Mouse (Mus musculus) adipocyte (in vitro differentiated cells): ENCODE results near the gene C2cd4d.

Source experiments
- DNase-seq: peaks from one replicate; pipeline ENCODE4 v3.0.0-alpha.2; 2016; ENCODE audit warnings: low spot score

The C2cd4d gene

DNA sequence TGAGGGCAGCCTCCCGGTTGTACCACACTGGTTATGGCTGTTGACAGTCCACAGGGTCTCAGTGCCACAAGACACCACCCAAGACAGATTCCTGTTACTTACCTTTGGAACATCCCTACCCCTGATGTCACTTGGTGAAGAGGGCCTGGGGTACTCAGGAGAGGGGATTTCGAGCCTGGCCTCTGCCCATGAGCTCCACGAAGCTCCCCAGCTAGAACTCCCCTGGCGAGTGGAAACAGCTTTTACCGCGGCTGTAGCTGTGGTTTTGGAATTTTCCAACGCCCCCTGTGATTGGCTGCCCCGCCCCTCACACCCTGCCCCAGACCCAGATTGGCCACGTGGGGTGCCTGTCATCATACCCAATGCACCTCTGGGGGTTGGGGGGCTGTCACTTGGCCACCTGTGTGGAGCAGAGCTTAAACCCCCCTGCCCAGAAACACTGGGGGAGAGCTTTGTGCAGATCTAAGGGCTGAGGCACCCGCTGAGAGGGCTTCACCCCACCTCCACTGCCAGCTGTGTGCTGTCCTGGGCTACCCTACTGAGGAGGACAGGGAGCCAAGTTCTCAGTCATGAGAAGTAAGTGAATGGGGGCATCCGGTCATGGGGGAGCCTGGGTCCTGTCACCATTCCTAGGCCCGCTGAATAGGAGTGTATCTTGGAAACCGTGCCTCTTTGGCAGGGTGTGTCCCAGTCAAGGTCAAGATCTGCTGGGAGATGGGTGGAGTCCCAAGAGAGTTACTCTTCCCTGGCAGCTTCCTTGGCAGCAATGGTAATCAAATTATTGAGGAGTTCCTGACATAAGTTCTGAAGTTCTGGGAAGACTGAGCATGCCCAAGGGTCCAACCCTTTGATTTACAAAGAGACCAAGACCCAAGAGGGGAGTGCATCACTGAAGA lies 15.0 kb downstream of the C2cd4d start:
- DNase-seq, result no peak

- DNase-seq, result no peak
Measured at GRCm38 (mm10) chr3:94379831-94380510, 17.7 kb downstream of the C2cd4d start.

DNA sequence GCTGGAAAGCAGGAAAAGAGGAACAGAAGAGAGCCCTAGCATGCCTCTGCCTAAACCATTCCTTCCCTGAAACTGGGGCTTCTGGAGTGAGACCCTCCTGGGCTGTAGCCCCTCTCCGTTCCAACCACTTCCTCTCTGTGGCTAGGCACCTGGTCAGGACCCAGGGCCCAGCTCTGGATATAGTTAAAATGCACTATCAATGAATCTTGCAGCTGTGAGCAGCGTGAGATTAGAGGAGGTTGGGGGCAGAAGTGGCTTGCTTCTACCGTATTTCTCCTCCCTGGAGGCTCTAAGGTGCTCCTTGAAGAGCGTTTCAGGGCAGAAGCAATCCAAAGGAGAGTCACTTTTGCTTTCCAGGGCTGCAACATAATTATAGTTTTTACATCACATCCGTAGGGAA lies 20.1 kb downstream of the C2cd4d start:
- DNase-seq, result no peak

DNA sequence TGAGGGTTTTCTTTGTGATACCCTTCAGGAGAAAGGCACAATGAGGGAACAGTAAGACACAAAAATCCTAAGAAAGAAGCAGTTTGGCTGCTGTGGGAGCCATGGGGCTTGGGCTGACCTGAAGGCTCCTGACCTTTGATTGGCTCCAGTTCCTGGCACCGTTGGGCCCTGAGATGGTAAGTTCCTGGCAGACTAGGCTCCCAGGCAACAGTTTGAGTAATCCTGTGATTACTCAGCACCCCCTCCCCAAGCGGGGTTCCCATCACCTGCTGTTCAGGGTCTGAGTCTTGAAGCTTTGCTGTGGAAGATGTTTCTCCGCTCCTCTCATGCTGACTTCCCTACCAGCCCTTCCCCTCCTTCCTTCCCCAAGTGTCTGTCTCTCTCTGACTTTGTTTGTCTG lies 21.2 kb downstream of the C2cd4d start:
- DNase-seq, result peak; percentile 76

GRCm38 (mm10) chr3:94386671-94387070 lies 24.4 kb downstream of the C2cd4d start:
- no peak for DNase-seq

- no peak for DNase-seq
Measured at GRCm38 (mm10) chr3:94387391-94387790, 25.2 kb downstream of the C2cd4d start.

GRCm38 (mm10) chr3:94388047-94388446 lies 25.8 kb downstream of the C2cd4d start:
- DNase-seq, result no peak

- DNase-seq, result no peak
Measured at GRCm38 (mm10) chr3:94389420-94389819, 27.2 kb downstream of the C2cd4d start.

DNA sequence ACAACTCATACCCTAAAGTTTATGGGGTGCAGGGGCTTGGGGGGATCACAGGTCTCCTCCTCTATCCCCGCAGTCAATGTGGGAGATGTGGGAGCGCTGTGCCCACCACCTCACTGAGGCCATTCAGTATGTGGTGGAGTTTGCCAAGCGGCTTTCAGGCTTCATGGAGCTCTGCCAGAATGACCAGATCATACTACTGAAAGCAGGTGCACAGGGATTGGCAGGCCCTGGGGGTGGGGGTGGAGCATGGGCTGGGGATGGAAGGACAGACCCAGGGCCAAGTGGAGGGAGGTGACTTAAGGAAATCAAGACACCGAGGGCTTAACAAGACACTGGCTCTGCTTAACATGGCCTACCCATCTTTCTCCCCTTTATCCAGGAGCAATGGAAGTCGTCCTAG lies 28.8 kb downstream of the C2cd4d start:
- DNase-seq, result no peak

DNA sequence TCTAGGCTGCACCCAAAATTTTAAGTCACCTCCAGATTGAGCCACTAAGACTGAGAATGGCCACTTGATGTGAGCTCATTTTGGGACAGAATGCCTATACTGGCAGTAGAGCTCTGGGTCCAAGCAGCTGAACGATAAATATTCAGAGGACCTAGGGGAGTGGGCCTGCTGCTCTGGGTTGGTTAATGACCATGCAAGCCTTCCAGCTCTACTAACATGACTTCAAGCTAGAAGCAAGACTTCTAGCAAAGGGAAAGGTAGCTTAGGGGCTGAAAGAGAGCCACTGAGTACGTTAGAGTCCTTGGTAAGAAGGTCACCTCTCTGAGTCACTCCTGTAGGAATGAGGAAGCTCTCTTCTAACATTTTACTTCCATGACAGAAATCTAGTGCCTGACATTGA lies 29.9 kb downstream of the C2cd4d start:
- no peak for DNase-seq

DNA sequence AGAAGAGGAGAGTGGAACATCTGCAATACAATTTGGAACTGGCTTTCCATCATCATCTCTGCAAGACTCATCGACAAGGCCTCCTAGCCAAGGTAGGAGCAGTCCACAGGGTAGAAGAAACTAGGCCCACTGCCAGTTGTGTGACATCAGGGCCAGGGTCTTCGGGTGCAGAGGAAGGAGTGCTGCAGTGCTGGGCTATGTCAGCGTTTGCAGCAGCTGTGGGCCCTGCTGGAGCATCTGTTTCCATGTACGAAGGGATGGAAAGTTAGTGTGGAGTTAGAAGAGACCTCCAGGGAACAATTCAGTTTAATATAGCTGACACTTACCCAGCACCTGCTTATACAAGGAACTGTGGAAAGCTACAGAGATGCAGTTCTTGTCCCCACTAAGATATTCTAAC lies 30.8 kb downstream of the C2cd4d start:
- no peak for DNase-seq

- no peak for DNase-seq
Measured at GRCm38 (mm10) chr3:94396336-94396735, 34.1 kb downstream of the C2cd4d start.

GRCm38 (mm10) chr3:94396851-94397250 lies 34.6 kb downstream of the C2cd4d start:
- no peak for DNase-seq

GRCm38 (mm10) chr3:94398217-94398616 lies 36.0 kb downstream of the C2cd4d start, which contains the start of gene Lingo4:
Gene Lingo4 (plus strand): TSS chr3:94398517.
- no peak for DNase-seq

GRCm38 (mm10) chr3:94398943-94399481 lies 36.8 kb downstream of the C2cd4d start:
- DNase-seq, result no peak

GRCm38 (mm10) chr3:94399663-94400310 lies 37.5 kb downstream of the C2cd4d start:
- no peak for DNase-seq

- no peak for DNase-seq
Measured at GRCm38 (mm10) chr3:94402451-94402850, 40.2 kb downstream of the C2cd4d start.

GRCm38 (mm10) chr3:94404366-94405054 lies 42.3 kb downstream of the C2cd4d start:
- peak; percentile 41 for DNase-seq

DNA sequence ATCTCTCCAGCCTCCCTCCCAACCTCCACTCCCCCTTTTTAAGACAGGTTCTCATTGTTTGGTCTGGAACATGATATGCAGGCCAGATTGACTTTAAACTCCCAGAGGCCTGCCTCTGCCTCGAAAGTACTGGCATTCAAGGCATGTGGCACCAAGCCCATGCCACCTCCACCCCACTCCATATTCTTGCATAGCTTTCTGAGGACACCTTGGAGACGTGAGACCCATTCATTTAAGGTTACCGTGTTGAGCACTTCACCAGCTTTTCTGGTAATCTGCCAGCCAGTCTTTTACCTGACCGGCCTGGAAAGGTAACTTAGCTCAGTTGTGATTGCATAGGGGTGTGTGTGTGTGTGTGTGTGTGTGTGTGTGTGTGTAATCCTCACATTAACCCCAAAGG lies 43.3 kb downstream of the C2cd4d start:
- DNase-seq, result no peak

GRCm38 (mm10) chr3:94412530-94412929 lies 50.3 kb downstream of the C2cd4d start:
- no peak for DNase-seq

DNA sequence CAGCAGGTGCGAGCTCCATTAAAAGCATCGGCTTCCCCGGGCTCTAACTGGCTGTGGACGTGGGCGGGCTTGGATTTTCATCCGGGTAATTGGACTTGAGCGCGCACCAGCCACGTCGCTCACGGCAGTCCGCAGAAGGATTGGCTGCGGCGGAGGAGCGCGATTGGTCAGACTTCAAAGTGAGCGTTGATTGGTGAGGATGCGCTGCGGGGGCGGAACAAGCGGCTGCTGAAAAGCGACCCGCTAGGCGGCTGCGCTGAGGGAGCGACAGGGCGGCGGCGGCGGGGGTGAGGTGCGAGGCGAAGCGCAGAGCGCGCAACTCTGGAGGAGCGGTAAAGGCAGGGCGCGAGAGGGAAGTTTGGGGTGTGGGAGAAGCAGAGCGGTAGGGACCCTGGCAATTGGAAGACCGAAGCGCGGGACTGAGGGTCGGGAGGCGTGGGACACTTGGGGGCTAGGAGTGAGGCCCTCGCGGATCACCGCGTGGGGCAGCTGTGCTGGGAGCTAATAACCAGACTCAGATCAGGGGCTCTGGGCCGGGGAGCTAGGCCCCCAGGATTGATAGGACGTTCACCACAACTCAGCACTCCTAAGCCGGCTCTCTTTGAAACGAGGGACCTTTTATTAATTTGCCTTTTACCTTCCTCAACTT lies 50.9 kb downstream of the C2cd4d start, which contains the start of gene Tdrkh:
Gene Tdrkh (plus strand): TSS at position 243 of the 649 bp plus-strand sequence.
- peak; percentile 92 for DNase-seq
